Mouse (Mus musculus) embryonic facial prominence, embryonic 12.5 days (tissue): ENCODE results near the gene B3glct. TPM values are rescaled to one million over a fixed set of nuclear protein-coding genes. Genes with fewer than 3 reads are reported as not detected.

Source experiments
- ATAC-seq: fragments of 200-750 bp; cut with Nextera tagmentation; 2 replicates; pipeline ENCODE4 v1.8.0; 2017; ENCODE audit not compliant: insufficient number of reproducible peaks, insufficient read depth, low FRiP score, low TSS enrichment
- H3K27ac ChIP-seq: fragments of 300-500 bp; sonication (generic); 2 replicates; pipeline ENCODE4 v1.5.1; 2016; ENCODE audit warnings: mild to moderate bottlenecking
- H3K27me3 ChIP-seq: fragments of 300-500 bp; sonication (generic); 2 replicates; pipeline ENCODE4 v1.6.1; 2016; ENCODE audit warnings: mild to moderate bottlenecking, moderate library complexity
- H3K36me3 ChIP-seq: fragments of 300-500 bp; sonication (generic); 2 replicates; pipeline ENCODE4 v1.6.1; 2016; ENCODE audit warnings: mild to moderate bottlenecking
- H3K4me1 ChIP-seq: fragments of 300-500 bp; sonication (generic); 2 replicates; pipeline ENCODE4 v1.6.1; 2016
- H3K4me2 ChIP-seq: fragments of 300-500 bp; sonication (generic); replicated peaks from 2 replicates; pipeline ENCODE4 v1.6.1; 2016; ENCODE audit warnings: mild to moderate bottlenecking, moderate library complexity
- H3K4me3 ChIP-seq: fragments of 300-500 bp; sonication (generic); 2 replicates; pipeline ENCODE4 v1.5.1; 2016; ENCODE audit warnings: mild to moderate bottlenecking
- H3K9ac ChIP-seq: fragments of 300-500 bp; sonication (generic); 2 replicates; pipeline ENCODE4 v1.6.1; 2016; ENCODE audit warnings: mild to moderate bottlenecking, moderate library complexity
- H3K9me3 ChIP-seq: fragments of 300-500 bp; sonication (generic); 2 replicates; pipeline ENCODE4 v1.6.1; 2016; ENCODE audit warnings: mild to moderate bottlenecking, moderate library complexity
- WGBS: fragments of 180-500 bp; shearing (Covaris S2); methylation state at CpG from one replicate; pipeline ENCODE4 v1.1.7; 2016; 5-methylcytosine and 5-hydroxymethylcytosine counted together
- polyA plus RNA-seq: library from polyadenylated mRNA; unstranded; fragments of >200 nt; fragmentation: Nextera tagmentation; extraction: Ambion mirVana; gene quantifications from 2 replicates; pipeline ENCODE4 v1.2.1, GENCODE M21; 2016

The B3glct gene
- polyA plus RNA-seq, 1 experiment from 2014 or later: 16.9 TPM

GRCm38 (mm10) chr5:149648895-149649406 lies 29.1 kb upstream of the B3glct start:
- H3K4me2 ChIP-seq: no peak overlapping the region
- H3K9ac ChIP-seq: no peak overlapping the region
- no peak overlapping the region for H3K4me3 ChIP-seq
- no peaks in the 10 kb centered on the region for H3K9me3 ChIP-seq
- H3K36me3 ChIP-seq: no peaks in the 10 kb centered on the region
- WGBS: 69% methylated on average over 6 of the region's 6 CpGs
- H3K27ac ChIP-seq: no peak overlapping the region
- no peaks in the 10 kb centered on the region for H3K27me3 ChIP-seq
- no peak for ATAC-seq
- no peaks in the 10 kb centered on the region for H3K4me1 ChIP-seq

- no peak for ATAC-seq
- Histone ChIP-seq H3K9ac (no peak overlapping the region), H3K36me3 (no peaks in the 10 kb centered on the region), H3K27me3 (no peaks in the 10 kb centered on the region), H3K27ac (no peak overlapping the region), H3K4me3 (no peak overlapping the region), H3K4me2 (no peak overlapping the region), H3K4me1 (no peaks in the 10 kb centered on the region), H3K9me3 (no peaks in the 10 kb centered on the region)
- 85% methylated on average over 14 of the region's 14 CpGs for WGBS
These were observed 28.4 kb upstream of the B3glct start for GRCm38 (mm10) chr5:149649499-149650178.

DNA sequence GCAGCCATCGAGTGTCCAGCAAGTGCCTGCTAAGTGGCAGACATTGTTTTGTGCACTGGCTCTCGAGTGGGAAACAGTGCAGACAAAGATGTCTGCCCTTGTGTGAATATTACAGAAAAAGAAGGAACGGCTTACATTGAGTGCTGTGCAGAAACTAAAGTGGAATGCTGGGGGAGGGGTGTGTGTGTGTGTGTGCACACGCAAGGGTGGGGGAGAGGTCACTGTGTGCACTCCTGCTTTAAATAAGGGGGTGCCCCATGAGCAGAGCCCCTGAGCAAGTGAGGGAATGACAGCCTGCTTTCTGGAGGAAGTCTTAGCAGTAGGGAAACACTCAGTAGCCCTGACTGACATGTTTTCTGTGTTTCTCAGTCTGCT lies 27.9 kb upstream of the B3glct start:
- ATAC-seq: no peak
- Histone ChIP-seq H3K4me1 (no peaks in the 10 kb centered on the region), H3K27ac (no peak overlapping the region), H3K4me3 (no peak overlapping the region), H3K36me3 (no peaks in the 10 kb centered on the region), H3K4me2 (no peak overlapping the region), H3K27me3 (no peaks in the 10 kb centered on the region), H3K9ac (no peak overlapping the region), H3K9me3 (no peaks in the 10 kb centered on the region)
- 63% methylated on average over 4 of the region's 4 CpGs for WGBS

DNA sequence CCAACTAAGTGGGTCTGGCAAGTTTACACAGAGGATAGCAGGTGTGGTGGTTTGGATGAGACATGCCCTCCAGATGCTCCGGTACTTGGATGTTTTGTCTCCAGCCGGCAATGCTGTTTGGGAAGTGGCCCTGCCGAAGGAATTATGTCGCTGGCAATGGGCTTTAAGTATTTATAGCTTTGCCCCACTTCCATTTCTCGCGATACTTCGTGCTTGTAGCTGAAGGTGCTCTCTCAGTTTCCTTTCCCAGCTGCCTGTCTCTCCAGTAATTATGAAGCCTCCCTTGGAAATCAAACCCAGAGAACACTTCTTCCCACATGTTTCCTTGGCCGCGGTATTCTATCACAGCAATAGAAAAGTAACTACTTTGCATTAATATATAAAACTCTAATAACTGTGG lies 22.4 kb upstream of the B3glct start:
- WGBS: 91% methylated on average over 9 of the region's 9 CpGs
- Histone ChIP-seq H3K4me1 (no peaks in the 10 kb centered on the region), H3K27me3 (no peaks in the 10 kb centered on the region), H3K9ac (no peak overlapping the region), H3K4me2 (no peak overlapping the region), H3K36me3 (no peaks in the 10 kb centered on the region), H3K4me3 (no peak overlapping the region), H3K9me3 (no peaks in the 10 kb centered on the region), H3K27ac (no peak overlapping the region)
- ATAC-seq: no peak

- no peaks in the 10 kb centered on the region for H3K36me3 ChIP-seq
- H3K27ac ChIP-seq: no peak overlapping the region
- H3K4me1 ChIP-seq: no peaks in the 10 kb centered on the region
- H3K4me2 ChIP-seq: no peak overlapping the region
- no peak for ATAC-seq
- H3K4me3 ChIP-seq: no peak overlapping the region
- no peaks in the 10 kb centered on the region for H3K27me3 ChIP-seq
- no peaks in the 10 kb centered on the region for H3K9me3 ChIP-seq
- no peak overlapping the region for H3K9ac ChIP-seq
- WGBS: 55% methylated on average over 3 of the region's 3 CpGs
These were observed 20.0 kb upstream of the B3glct start for GRCm38 (mm10) chr5:149658022-149658421.

GRCm38 (mm10) chr5:149658741-149659413 lies 19.2 kb upstream of the B3glct start:
- no peak overlapping the region for H3K27ac ChIP-seq
- no peak overlapping the region for H3K4me3 ChIP-seq
- H3K36me3 ChIP-seq: no peaks in the 10 kb centered on the region
- no peak for ATAC-seq
- no peak overlapping the region for H3K4me2 ChIP-seq
- WGBS: 76% methylated on average over 9 of the region's 9 CpGs
- H3K27me3 ChIP-seq: no peaks in the 10 kb centered on the region
- H3K4me1 ChIP-seq: no peaks in the 10 kb centered on the region
- no peaks in the 10 kb centered on the region for H3K9me3 ChIP-seq
- no peak overlapping the region for H3K9ac ChIP-seq

GRCm38 (mm10) chr5:149659414-149659780 lies 18.6 kb upstream of the B3glct start:
- Histone ChIP-seq H3K9ac (no peak overlapping the region), H3K36me3 (no peaks in the 10 kb centered on the region), H3K4me1 (no peaks in the 10 kb centered on the region), H3K27ac (no peak overlapping the region), H3K9me3 (no peaks in the 10 kb centered on the region), H3K4me2 (no peak overlapping the region), H3K27me3 (no peaks in the 10 kb centered on the region), H3K4me3 (no peak overlapping the region)
- WGBS: 67% methylated on average over 9 of the region's 9 CpGs
- ATAC-seq: no peak

GRCm38 (mm10) chr5:149661428-149661827 lies 16.6 kb upstream of the B3glct start:
- WGBS: 83% methylated on average over 6 of the region's 6 CpGs

DNA sequence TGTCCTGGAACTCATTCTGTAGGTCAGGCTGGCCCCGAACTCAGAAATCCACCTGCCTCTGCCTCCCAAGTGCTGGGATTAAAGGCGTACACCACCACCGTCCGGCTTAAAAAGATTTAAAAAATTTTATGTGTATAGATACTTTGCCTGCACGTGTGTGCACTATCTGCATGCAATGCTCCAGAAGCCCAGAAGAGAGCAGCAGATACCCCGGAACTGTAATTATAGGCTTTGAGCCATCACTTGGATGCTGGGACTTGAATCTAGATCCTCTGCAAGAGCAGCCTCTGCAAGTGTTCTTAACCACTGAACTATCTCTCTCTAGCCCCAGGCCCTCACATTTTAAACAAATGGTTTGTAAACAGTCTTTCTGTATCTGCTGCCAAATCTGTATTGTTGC lies 15.1 kb upstream of the B3glct start:
- no peak overlapping the region for H3K27ac ChIP-seq
- WGBS: 87% methylated on average over 6 of the region's 6 CpGs
- no peaks in the 10 kb centered on the region for H3K4me1 ChIP-seq
- no peaks in the 10 kb centered on the region for H3K9me3 ChIP-seq
- ATAC-seq: no peak
- H3K4me3 ChIP-seq: no peak overlapping the region
- H3K9ac ChIP-seq: no peak overlapping the region
- H3K27me3 ChIP-seq: no peaks in the 10 kb centered on the region
- H3K4me2 ChIP-seq: no peak overlapping the region
- H3K36me3 ChIP-seq: no peaks in the 10 kb centered on the region

More at GRCm38 (mm10) chr5:149661428-149661827, 16.6 kb upstream of the B3glct start:
- no peaks in the 10 kb centered on the region for H3K36me3 ChIP-seq
- H3K27me3 ChIP-seq: no peaks in the 10 kb centered on the region
- H3K27ac ChIP-seq: no peak overlapping the region
- no peaks in the 10 kb centered on the region for H3K9me3 ChIP-seq
- H3K9ac ChIP-seq: no peak overlapping the region
- no peak overlapping the region for H3K4me3 ChIP-seq
- no peaks in the 10 kb centered on the region for H3K4me1 ChIP-seq
- no peak for ATAC-seq
- no peak overlapping the region for H3K4me2 ChIP-seq

GRCm38 (mm10) chr5:149663417-149663816 lies 14.6 kb upstream of the B3glct start:
- Histone ChIP-seq H3K4me1 (no peaks in the 10 kb centered on the region), H3K27me3 (no peaks in the 10 kb centered on the region)
- no peak for ATAC-seq

GRCm38 (mm10) chr5:149677196-149677595 lies 834 bp upstream of the B3glct start:
- Histone ChIP-seq H3K4me2 (no peak overlapping the region), H3K4me3 (no peak overlapping the region), H3K27ac (no peak overlapping the region), H3K27me3 (no peaks in the 10 kb centered on the region), H3K4me1 (peaks cover 7% of the 10 kb centered on the region), H3K36me3 (no peaks in the 10 kb centered on the region), H3K9ac (no peak overlapping the region), H3K9me3 (no peaks in the 10 kb centered on the region)
- ATAC-seq: no peak
- 89% methylated on average over 3 of the region's 3 CpGs for WGBS

More at GRCm38 (mm10) chr5:149663417-149663816, 14.6 kb upstream of the B3glct start:
- Histone ChIP-seq H3K4me2 (no peak overlapping the region), H3K4me3 (no peak overlapping the region), H3K36me3 (no peaks in the 10 kb centered on the region), H3K9ac (no peak overlapping the region), H3K27ac (no peak overlapping the region), H3K9me3 (no peaks in the 10 kb centered on the region)
- WGBS: 79% methylated on average over 5 of the region's 5 CpGs

DNA sequence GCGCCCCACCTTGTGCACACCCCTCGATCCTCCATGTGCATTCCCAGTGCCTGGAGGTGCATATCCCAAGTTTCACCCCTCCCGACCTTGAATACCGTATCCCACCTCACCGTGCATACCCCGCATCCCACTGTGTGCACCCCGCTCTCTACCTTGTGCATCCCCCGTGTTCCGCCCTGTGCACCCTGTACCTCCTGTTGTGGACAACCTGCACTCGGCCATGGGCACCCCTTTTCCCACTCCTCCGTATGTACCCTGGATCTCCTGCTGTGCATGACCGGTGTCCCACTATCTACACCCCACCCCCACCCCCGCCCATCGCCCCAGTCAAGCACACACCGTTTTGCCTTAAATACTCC lies 939 bp downstream of the B3glct start:
- Histone ChIP-seq H3K27ac (no peak overlapping the region), H3K4me1 (peaks cover 7% of the 10 kb centered on the region), H3K4me3 (peak overlapping the region; percentile 77), H3K4me2 (peak overlapping the region; percentile 96), H3K9me3 (no peaks in the 10 kb centered on the region), H3K9ac (peak overlapping the region; percentile 80), H3K36me3 (no peaks in the 10 kb centered on the region), H3K27me3 (no peaks in the 10 kb centered on the region)
- peak; percentile 57 for ATAC-seq
- 1% methylated on average over 15 of the region's 15 CpGs for WGBS
